Comparison of ENCODE assay signal across 9 mouse cellular contexts in genomic region chr10:111672454-111673316, GRCm38 (mm10).
A peak's percentile ranks its signal among the peaks of the same experiment; 100 is the strongest.
DNase-seq lines count a peak whose midpoint lies in the region; ATAC-seq and TF ChIP-seq lines count a peak whose summit lies in the region.
"Had no signal": no experiment of that assay in that cellular context is flagged by ENCODE, and none has a peak within 500 bp of the region (broad histone marks: within the 10 kb centered on the region; RNA-seq: fewer than 3 reads in every experiment).

No protein-coding gene starts in this region.

- 41% methylated on average over 12 of the region's 12 CpGs for WGBS in forebrain, embryonic 10.5 days
- 50% methylated on average over 12 of the region's 12 CpGs for WGBS in forebrain, embryonic 15.5 days
- WGBS in bone marrow, adult 2 months: 40% methylated on average over 12 of the region's 12 CpGs
- WGBS in kidney, postnatal 0 days: 29% methylated on average over 12 of the region's 12 CpGs

- no peak for TF ChIP-seq CTCF in bone marrow, adult 2 months (IDR thresholded peaks at IDR 0.05; ENCODE audit: control insufficient read depth, insufficient read depth, low read length)
- TF ChIP-seq CTCF in kidney, postnatal 0 days (IDR thresholded peaks at IDR 0.05; ENCODE audit: low read depth): no peak

- no peaks in the 10 kb centered on the region for H3K36me3 ChIP-seq in forebrain, embryonic 10.5 days (replicated peaks)
- H3K36me3 ChIP-seq in forebrain, embryonic 15.5 days: no peaks in the 10 kb centered on the region
- H3K36me3 ChIP-seq in kidney, postnatal 0 days (ENCODE audit: insufficient read depth, low read length): no peaks in the 10 kb centered on the region
- H3K36me3 ChIP-seq: hindbrain, embryonic 15.5 days had no signal

- no peak overlapping the region for H3K4me2 ChIP-seq in forebrain, embryonic 15.5 days (replicated peaks)
- H3K4me2 ChIP-seq in kidney, postnatal 0 days (ENCODE audit: low read length): no peak overlapping the region
- H3K4me2 ChIP-seq: hindbrain, embryonic 15.5 days had no signal

- H3K9me3 ChIP-seq in forebrain, embryonic 10.5 days: no peaks in the 10 kb centered on the region
- H3K9me3 ChIP-seq in forebrain, embryonic 15.5 days: no peaks in the 10 kb centered on the region
- no peaks in the 10 kb centered on the region for H3K9me3 ChIP-seq in kidney, postnatal 0 days (replicated peaks; ENCODE audit: low read length)
- H3K9me3 ChIP-seq: hindbrain, embryonic 15.5 days had no signal

- no peak overlapping the region for H3K9ac ChIP-seq in forebrain, embryonic 15.5 days (replicated peaks)
- no peak overlapping the region for H3K9ac ChIP-seq in kidney, postnatal 0 days (ENCODE audit: low read depth, low read length)
- H3K9ac ChIP-seq: hindbrain, embryonic 15.5 days had no signal

- no peak overlapping the region for H3K4me3 ChIP-seq in forebrain, embryonic 10.5 days
- no peak overlapping the region for H3K4me3 ChIP-seq in forebrain, embryonic 15.5 days
- H3K4me3 ChIP-seq in bone marrow, adult 2 months (replicated peaks; ENCODE audit: control insufficient read depth, low read depth, low read length): no peak overlapping the region
- no peak overlapping the region for H3K4me3 ChIP-seq in kidney, postnatal 0 days (replicated peaks; ENCODE audit: low read depth, low read length)
- H3K4me3 ChIP-seq: hindbrain, embryonic 15.5 days had no signal

- ATAC-seq in forebrain, embryonic 15.5 days (replicated peaks): no peak
- ATAC-seq in kidney, postnatal 0 days (replicated peaks; ENCODE audit: low FRiP score, low read depth): peak; percentile 84; the same call in 1 of the 2 replicates

- TF ChIP-seq POLR2A in bone marrow, adult 2 months (IDR thresholded peaks at IDR 0.05; ENCODE audit: borderline replicate concordance, control insufficient read depth, low read depth, low read length): no peak

- DNase-seq in forebrain, embryonic 10.5 days (ENCODE audit: extremely low spot score, low spot score): no peak
- DNase-seq in kidney, postnatal 0 days (ENCODE audit: low spot score): peak; percentile 86
- DNase-seq in lung, postnatal 4 days: peak; percentile 82 to 89
- DNase-seq in ovary, adult 18-20 months (ENCODE audit: low spot score): no peak
- DNase-seq in natural killer cell, adult 2 months (ENCODE audit: low spot score in 2 of 2): no peak
- DNase-seq in right cerebral cortex, postnatal 25 days: no peak

- H3K27ac ChIP-seq in forebrain, embryonic 10.5 days: peak overlapping the region; percentile 25; the same call in 1 of the 2 replicates
- no peak overlapping the region for H3K27ac ChIP-seq in forebrain, embryonic 15.5 days (replicated peaks)
- H3K27ac ChIP-seq in bone marrow, adult 2 months (ENCODE audit: control insufficient read depth, insufficient read depth, low read depth, low read length, poor library complexity): peak overlapping the region; percentile 3; the same call in 1 of the 2 replicates
- H3K27ac ChIP-seq in kidney, postnatal 0 days: peak overlapping the region; percentile 31
- H3K27ac ChIP-seq: hindbrain, embryonic 15.5 days had no signal

- H3K27me3 ChIP-seq in forebrain, embryonic 10.5 days (ENCODE audit: poor library complexity, severe bottlenecking): no peaks in the 10 kb centered on the region
- no peaks in the 10 kb centered on the region for H3K27me3 ChIP-seq in forebrain, embryonic 15.5 days
- no peaks in the 10 kb centered on the region for H3K27me3 ChIP-seq in kidney, postnatal 0 days (ENCODE audit: insufficient read depth, low read length)
- H3K27me3 ChIP-seq: hindbrain, embryonic 15.5 days had no signal

- H3K4me1 ChIP-seq in forebrain, embryonic 10.5 days: peaks cover 50% of the 10 kb centered on the region
- 0 out of 2 replicates have a peak, but pooled peaks cover 6% of the 10 kb centered on the region for H3K4me1 ChIP-seq in forebrain, embryonic 15.5 days
- H3K4me1 ChIP-seq in bone marrow, adult 2 months (ENCODE audit: control insufficient read depth, insufficient read depth, low read length): no peaks in the 10 kb centered on the region; the same call in 1 of the 2 replicates
- H3K4me1 ChIP-seq in kidney, postnatal 0 days (replicated peaks; ENCODE audit: insufficient read depth, low read length): peaks cover 14% of the 10 kb centered on the region

Comparison
In these comparisons a context has a peak if more than half of its experiments do, and no peak if none do; other contexts are left out.
1. DNase-seq: peak in kidney, postnatal 0 days (single experiment) and lung, postnatal 4 days (2 of 2); none in forebrain, embryonic 10.5 days (single experiment), ovary, adult 18-20 months (single experiment), natural killer cell, adult 2 months (0 of 2) and right cerebral cortex, postnatal 25 days (single experiment).